In genomic region chr12:70084198-70084597, GRCm38 (mm10) we compare ENCODE assay signal across 33 mouse cellular contexts. TPM values are rescaled to one million over a fixed set of nuclear protein-coding genes. Genes with fewer than 3 reads are reported as not detected.
DNase-seq lines count a peak whose midpoint lies in the region; ATAC-seq and TF ChIP-seq lines count a peak whose summit lies in the region.
"Had no signal": no experiment of that assay in that cellular context is flagged by ENCODE, and none has a peak within 500 bp of the region (broad histone marks: within the 10 kb centered on the region; RNA-seq: fewer than 3 reads in every experiment).

No protein-coding gene starts in this region.

- no peak overlapping the region for H3K9ac ChIP-seq in liver, embryonic 12.5 days
- H3K9ac ChIP-seq: embryonic facial prominence, embryonic 15.5 days; forebrain, embryonic 12.5 days; forebrain, postnatal 0 days; hindbrain, embryonic 15.5 days; limb, embryonic 13.5 days; liver, embryonic 14.5 days; lung, embryonic 15.5 days; midbrain, embryonic 15.5 days; neural tube, embryonic 12.5 days; stomach, embryonic 15.5 days had no signal

- no peaks in the 10 kb centered on the region for H3K9me3 ChIP-seq in liver, embryonic 12.5 days (replicated peaks)
- H3K9me3 ChIP-seq in megakaryocyte, embryonic 14.5 days: no peaks in the 10 kb centered on the region
- H3K9me3 ChIP-seq: embryonic facial prominence, embryonic 10.5 days; embryonic facial prominence, embryonic 15.5 days; forebrain, embryonic 12.5 days; hindbrain, embryonic 15.5 days; lung, embryonic 15.5 days; midbrain, embryonic 10.5 days; midbrain, embryonic 15.5 days; stomach, embryonic 15.5 days had no signal

- H3K4me3 ChIP-seq in liver, embryonic 12.5 days: no peak overlapping the region
- peak overlapping the region; percentile 46 for H3K4me3 ChIP-seq in megakaryocyte, embryonic 14.5 days (replicated peaks)
- no peak overlapping the region for H3K4me3 ChIP-seq in olfactory bulb, adult 2 months (ENCODE audit: insufficient read depth, low read depth, low read length)
- H3K4me3 ChIP-seq: embryonic facial prominence, embryonic 10.5 days; embryonic facial prominence, embryonic 15.5 days; forebrain, embryonic 12.5 days; heart, embryonic 10.5 days; hindbrain, embryonic 10.5 days; hindbrain, embryonic 15.5 days; limb, embryonic 13.5 days; lung, embryonic 15.5 days; midbrain, embryonic 10.5 days; midbrain, embryonic 15.5 days; myocyte; neural tube, embryonic 12.5 days; stomach, embryonic 15.5 days had no signal

- peak; percentile 16 for DNase-seq in liver
- no peak for DNase-seq in yolk sac, embryonic 10.5 days (ENCODE audit: low spot score)
- no peak for DNase-seq in testis, postnatal 14 days (ENCODE audit: low spot score)
- DNase-seq in left cerebral cortex, adult 8-10 months (ENCODE audit: low spot score in 2 of 2): no peak
- DNase-seq: adrenal gland, postnatal 14 days; cerebellum, adult 2 months; cerebellum, postnatal 14 days; forebrain, postnatal 0 days; gastrocnemius, postnatal 10 days; heart, adult 11 months; kidney, adult 11 months; kidney, postnatal 14 days; right cerebral cortex, postnatal 25 days; thymus, postnatal 25 days had no signal

- no peak for TF ChIP-seq CTCF in olfactory bulb, adult 2 months (IDR thresholded peaks at IDR 0.05; ENCODE audit: insufficient read depth, low read depth, low read length)

- peaks cover 10% of the 10 kb centered on the region; the same call in 1 of the 2 replicates for H3K36me3 ChIP-seq in liver, embryonic 12.5 days
- H3K36me3 ChIP-seq in megakaryocyte, embryonic 14.5 days (replicated peaks; ENCODE audit: low read length): peaks cover 70% of the 10 kb centered on the region
- H3K36me3 ChIP-seq: hindbrain, embryonic 15.5 days; lung, embryonic 15.5 days; midbrain, embryonic 15.5 days; stomach, embryonic 15.5 days had no signal

- ATAC-seq in liver, embryonic 12.5 days: no peak
- ATAC-seq in common myeloid progenitor, adult 5-6 weeks (replicated peaks; ENCODE audit: low read depth, poor library complexity, severe bottlenecking): peak; percentile 95
- ATAC-seq: forebrain, postnatal 0 days; inflammation-experienced regulatory T-cells, adult 6 months; midbrain, embryonic 15.5 days had no signal

- no peak overlapping the region for H3K27ac ChIP-seq in liver, embryonic 12.5 days
- H3K27ac ChIP-seq in olfactory bulb, adult 2 months (ENCODE audit: insufficient read depth, low read depth, low read length): 0 out of 2 replicates have a peak overlapping the region, but pooled peaks have one; percentile 26
- H3K27ac ChIP-seq: embryonic facial prominence, embryonic 10.5 days; embryonic facial prominence, embryonic 15.5 days; forebrain, embryonic 12.5 days; heart, embryonic 10.5 days; hindbrain, embryonic 10.5 days; hindbrain, embryonic 15.5 days; limb, embryonic 13.5 days; liver, embryonic 14.5 days; lung, embryonic 15.5 days; midbrain, embryonic 10.5 days; midbrain, embryonic 15.5 days; neural tube, embryonic 12.5 days; stomach, embryonic 15.5 days had no signal

- H3K27me3 ChIP-seq in liver, embryonic 12.5 days (replicated peaks): no peaks in the 10 kb centered on the region
- H3K27me3 ChIP-seq in megakaryocyte, embryonic 14.5 days (replicated peaks): no peaks in the 10 kb centered on the region
- H3K27me3 ChIP-seq: embryonic facial prominence, embryonic 15.5 days; forebrain, embryonic 12.5 days; hindbrain, embryonic 15.5 days; limb, embryonic 13.5 days; lung, embryonic 15.5 days; midbrain, embryonic 15.5 days; neural tube, embryonic 12.5 days; stomach, embryonic 15.5 days had no signal

- no peak for TF ChIP-seq POLR2A in olfactory bulb, adult 2 months (IDR thresholded peaks at IDR 0.05; ENCODE audit: insufficient read depth, low read depth, low read length)

- WGBS in liver, embryonic 12.5 days (ENCODE audit: insufficient replicate concordance): 48% methylated on average over 5 of the region's 5 CpGs
- WGBS in olfactory bulb, adult 2 months: 64% methylated on average over 5 of the region's 5 CpGs

- no peak overlapping the region for H3K4me2 ChIP-seq in liver, embryonic 12.5 days
- H3K4me2 ChIP-seq: embryonic facial prominence, embryonic 15.5 days; forebrain, embryonic 12.5 days; hindbrain, embryonic 15.5 days; limb, embryonic 13.5 days; lung, embryonic 15.5 days; midbrain, embryonic 15.5 days; neural tube, embryonic 12.5 days; stomach, embryonic 15.5 days had no signal

- H3K4me1 ChIP-seq in liver, embryonic 12.5 days: no peaks in the 10 kb centered on the region
- H3K4me1 ChIP-seq in megakaryocyte, embryonic 14.5 days: peaks cover 56% of the 10 kb centered on the region
- H3K4me1 ChIP-seq in olfactory bulb, adult 2 months (ENCODE audit: control insufficient read depth, insufficient read depth, low read length): peaks cover 7% of the 10 kb centered on the region
- H3K4me1 ChIP-seq: embryonic facial prominence, embryonic 10.5 days; embryonic facial prominence, embryonic 15.5 days; forebrain, embryonic 12.5 days; hindbrain, embryonic 15.5 days; limb, embryonic 13.5 days; midbrain, embryonic 15.5 days; neural tube, embryonic 12.5 days; stomach, embryonic 15.5 days had no signal

RNA-seq across cellular contexts. Expression of gene Nin, which starts 29.3 kb away (rescaled TPM):
- polyA plus RNA-seq in liver, embryonic 12.5 days (2016; fragmentation: Nextera tagmentation; extraction: Ambion mirVana): 4.0 and 4.4 TPM in 2 replicates
- 91.7 and 99.8 TPM in 2 replicates for total RNA-seq in common myeloid progenitor, adult 5-6 weeks (2017)
- polyA plus RNA-seq in megakaryocyte, embryonic 14.5 days (2012; ENCODE audit: insufficient read depth, low replicate concordance): 2.2 and 5.0 TPM in 2 replicates
- 62.8 TPM in 1 of 2 replicates, not detected in the other for polyA plus RNA-seq in olfactory bulb, adult 2 months (2012; ENCODE audit: insufficient read depth, insufficient read length, low replicate concordance, missing spikeins)
- 10 to 100 TPM; 55.3 to 67.9 (median 64.0) TPM for total RNA-seq in left cerebral cortex, adult 8-10 months (2022)
